Mouse (Mus musculus): ENCODE data around the gene Mks1.

The Mks1 gene

DNA sequence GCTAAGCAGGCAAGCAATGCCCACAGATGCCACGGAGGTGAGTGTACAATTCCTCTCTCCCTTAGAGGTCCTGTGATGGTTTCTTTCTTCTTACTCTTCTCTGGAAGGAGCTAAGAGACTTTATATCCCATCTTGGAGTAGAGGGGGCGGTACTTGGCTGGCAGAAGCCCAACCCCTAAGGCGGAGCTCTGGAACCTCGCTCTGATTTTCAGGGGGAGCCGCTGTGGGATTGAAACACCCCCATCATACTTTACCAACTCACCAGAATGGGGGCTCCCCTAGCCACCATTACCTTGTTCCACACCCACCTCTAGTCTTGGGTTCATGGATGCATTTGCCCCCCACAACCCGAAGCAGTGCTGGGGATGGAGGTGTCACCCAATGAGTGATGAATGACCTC lies 22.4 kb downstream of the Mks1 start, which contains the start of gene Epx:
Gene Epx, minus strand, starts transcription at position 101 of the 400 bp plus-strand sequence.
- CTCF ChIA-PET: no interaction called here

DNA sequence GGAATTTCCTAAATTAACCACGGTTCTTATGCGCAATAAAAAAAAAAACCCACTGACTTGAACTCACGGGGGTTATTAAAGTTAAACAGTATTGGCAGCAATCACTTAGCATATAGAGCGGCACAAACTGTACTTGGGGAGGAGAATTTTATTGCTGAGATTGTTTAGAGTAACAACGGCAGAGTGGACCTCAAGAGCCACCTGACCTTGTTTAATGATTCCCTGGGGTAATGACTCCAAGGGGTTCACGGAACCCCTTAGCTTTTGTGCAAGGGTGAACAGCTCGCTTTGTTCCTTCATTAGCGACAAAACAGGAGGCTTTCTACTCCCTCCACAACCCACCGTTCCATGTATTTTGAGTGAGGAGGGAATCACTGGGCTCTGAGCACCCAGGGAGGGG lies 26.8 kb downstream of the Mks1 start:
- CTCF ChIA-PET: no interaction called here

DNA sequence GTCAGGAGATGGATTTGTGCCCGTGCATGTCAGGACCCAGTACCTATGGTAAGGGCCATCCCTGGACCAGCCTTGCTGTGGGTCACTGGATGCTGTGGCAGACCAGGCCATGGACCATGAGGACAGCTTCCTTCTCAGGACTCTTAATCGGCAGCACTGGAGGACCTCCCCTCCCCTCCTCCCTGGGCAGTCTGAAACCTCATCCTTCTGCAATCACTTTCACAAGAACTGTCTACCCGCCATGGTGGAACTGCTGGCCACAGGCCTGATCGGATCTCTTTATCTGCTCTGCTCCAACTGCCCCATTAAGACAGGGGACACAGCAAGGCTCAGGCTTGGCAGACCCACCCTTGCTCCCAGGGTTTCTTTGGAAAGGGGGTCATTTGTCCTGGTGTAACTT lies 28.7 kb downstream of the Mks1 start:
- CTCF ChIA-PET: no interaction called here

DNA sequence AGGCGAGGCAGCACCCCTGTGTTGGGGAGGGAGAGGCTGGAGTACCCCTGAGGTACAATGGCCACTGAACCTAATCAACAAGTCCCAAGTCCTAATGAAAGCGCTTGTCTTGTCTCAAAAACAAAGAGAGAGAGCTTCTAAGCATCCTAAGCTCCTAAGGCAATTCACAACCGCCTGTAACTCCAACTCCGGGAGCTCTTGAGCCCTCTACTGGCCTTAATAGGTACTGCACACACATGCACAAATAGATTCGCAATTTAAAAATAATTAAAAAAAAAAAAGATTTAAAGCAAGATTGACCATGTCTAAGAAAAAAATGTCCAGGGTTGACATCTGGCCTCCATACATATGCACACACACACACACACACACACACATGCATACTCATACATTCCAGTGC lies 30.5 kb downstream of the Mks1 start:
- CTCF ChIA-PET: interaction anchor here (0.6 kb wide), 1 partner anchor 103 kb away, joined by 12 read pairs; no protein-coding TSS in a partner anchor

DNA sequence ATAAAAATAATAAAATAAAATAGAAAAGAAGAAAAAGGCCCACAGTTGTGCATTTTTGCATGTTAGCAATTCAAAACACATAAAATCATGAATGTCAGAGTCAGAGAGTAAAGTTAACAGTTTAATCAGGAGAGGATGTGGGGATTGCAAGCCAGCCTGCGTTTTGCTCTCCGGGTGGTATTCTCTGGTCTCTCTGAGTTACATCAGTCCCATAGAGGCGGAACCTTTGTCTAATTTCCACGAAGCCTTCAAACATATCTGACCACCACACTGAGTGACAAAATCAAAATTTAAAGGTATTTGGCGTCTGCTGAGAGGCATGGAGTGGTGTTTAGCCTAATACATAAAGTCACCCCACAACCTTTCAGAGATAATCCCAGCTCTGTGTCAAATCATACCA lies 31.8 kb downstream of the Mks1 start:
- CTCF ChIA-PET: no interaction called here

DNA sequence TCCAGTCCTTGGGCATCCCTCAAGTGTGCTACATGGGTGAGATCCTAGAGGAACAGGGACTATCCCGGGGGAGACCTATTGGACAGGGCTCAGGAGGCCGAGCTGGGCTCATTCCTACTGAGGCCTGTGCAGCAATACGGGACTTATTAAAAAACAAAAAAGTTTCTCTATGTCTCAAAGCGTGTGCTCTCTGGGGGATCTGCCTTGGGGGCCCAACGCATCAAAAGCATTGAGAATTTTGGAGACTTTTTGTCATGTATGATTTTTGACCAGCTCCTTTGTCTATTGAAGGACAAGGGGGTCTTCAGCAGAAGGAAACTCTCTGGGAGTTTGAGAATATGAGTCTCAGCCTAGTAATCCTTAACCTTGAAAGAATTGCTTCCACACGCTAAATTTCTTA lies 39.2 kb downstream of the Mks1 start, which contains the start of gene Olfr462:
Gene Olfr462, minus strand, starts transcription at position 101 of the 400 bp plus-strand sequence.
- CTCF ChIA-PET: no interaction called here

DNA sequence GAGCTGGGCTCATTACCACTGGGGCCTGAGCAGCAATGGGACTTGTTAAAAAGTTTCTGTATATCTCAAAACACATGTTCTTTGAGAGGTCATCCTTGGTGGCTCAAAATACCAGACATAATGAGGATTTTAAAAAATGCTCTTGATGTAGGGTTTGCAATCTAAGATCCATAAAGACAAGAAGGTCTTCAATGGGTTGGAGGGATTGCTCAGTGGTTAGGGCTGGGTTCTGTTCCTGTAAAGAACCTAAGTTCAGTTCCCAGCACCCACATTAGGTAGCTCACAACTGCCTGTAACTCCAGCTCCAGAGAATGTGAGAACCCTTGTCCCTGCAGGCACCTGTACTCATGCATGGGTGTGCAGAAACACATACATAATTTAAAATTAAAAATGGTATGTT lies 44.3 kb downstream of the Mks1 start, which contains the start of gene Olfr463:
Gene Olfr463, minus strand, starts transcription at position 101 of the 400 bp plus-strand sequence.
- CTCF ChIA-PET: no interaction called here

DNA sequence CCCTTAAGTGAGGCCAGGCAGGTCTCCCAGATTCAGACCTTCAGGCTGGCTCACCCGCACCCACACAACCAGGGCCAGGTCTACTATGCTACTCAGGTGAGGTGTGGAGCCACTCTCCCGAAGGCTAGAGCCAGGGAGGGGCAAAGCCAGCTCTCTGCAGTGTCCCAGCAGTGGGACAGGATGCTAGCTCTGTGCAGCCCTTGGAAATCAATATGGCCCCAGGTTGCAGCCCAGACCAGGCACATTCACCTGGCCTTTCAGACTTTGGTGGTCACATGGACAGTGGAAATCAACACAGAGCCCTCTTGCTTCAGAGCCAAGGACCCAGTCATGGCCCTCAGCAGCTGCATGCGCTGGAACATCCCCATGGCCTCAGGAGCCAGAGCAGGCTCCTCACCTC lies 51.3 kb downstream of the Mks1 start:
- CTCF ChIA-PET: no interaction called here
